Mouse (Mus musculus): ENCODE results near the gene Atpif1. TPM values are rescaled to one million over a fixed set of nuclear protein-coding genes. Genes with fewer than 3 reads are reported as not detected.

Atpif1 gene
- polyA plus RNA-seq, 1 experiment from 2014 or later: 1,097 TPM

- peaks cover 9% of the 10 kb centered on the region; the same call in 1 of the 2 replicates for H3K4me1 ChIP-seq
- H3K4me3 ChIP-seq: no peak overlapping the region
- no peak overlapping the region for H3K9ac ChIP-seq (replicated peaks)
- H3K27ac ChIP-seq (replicated peaks): no peak overlapping the region
- WGBS: 65% methylated on average over 6 of the region's 6 CpGs
- H3K36me3 ChIP-seq: no peaks in the 10 kb centered on the region
- no peaks in the 10 kb centered on the region for H3K9me3 ChIP-seq
- H3K4me2 ChIP-seq (replicated peaks): no peak overlapping the region
- ATAC-seq (replicated peaks): no peak
- no peaks in the 10 kb centered on the region for H3K27me3 ChIP-seq
Measured at GRCm38 (mm10) chr4:132505034-132505738, 28.3 kb downstream of the Atpif1 start.

DNA sequence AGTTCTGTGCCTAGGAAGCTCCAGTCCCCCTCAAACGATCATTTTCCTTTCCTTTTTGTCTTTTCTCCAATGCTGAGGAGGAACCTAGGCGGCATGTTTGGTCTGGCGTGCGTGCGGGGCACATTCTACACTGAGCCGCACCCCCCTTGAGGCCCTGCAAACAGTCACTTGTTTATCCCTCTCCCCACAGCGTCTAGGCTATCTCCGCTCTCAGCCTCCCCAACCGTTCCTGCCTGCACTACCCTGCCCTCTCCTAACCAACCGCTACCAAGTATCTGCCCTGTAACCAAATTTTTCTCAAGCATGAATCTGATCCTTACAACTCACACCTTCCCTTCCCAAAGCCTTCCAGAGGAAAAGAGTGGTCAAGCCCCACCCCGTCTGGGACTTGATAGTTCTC is 30.1 kb downstream of the Atpif1 start:
- Histone ChIP-seq H3K4me2 (replicated peaks) (no peak overlapping the region), H3K4me1 (no peaks in the 10 kb centered on the region), H3K27me3 (no peaks in the 10 kb centered on the region), H3K9ac (replicated peaks) (no peak overlapping the region), H3K9me3 (no peaks in the 10 kb centered on the region), H3K36me3 (no peaks in the 10 kb centered on the region), H3K27ac (replicated peaks) (no peak overlapping the region), H3K4me3 (no peak overlapping the region)
- WGBS: 89% methylated on average over 11 of the region's 11 CpGs
- no peak for ATAC-seq (replicated peaks)

GRCm38 (mm10) chr4:132501639-132502038 is 31.8 kb downstream of the Atpif1 start:
- 95% methylated on average over 6 of the region's 6 CpGs for WGBS
- Histone ChIP-seq H3K27ac (replicated peaks) (no peak overlapping the region), H3K4me2 (replicated peaks) (no peak overlapping the region), H3K9ac (replicated peaks) (no peak overlapping the region), H3K9me3 (no peaks in the 10 kb centered on the region), H3K4me3 (no peak overlapping the region), H3K36me3 (no peaks in the 10 kb centered on the region), H3K4me1 (no peaks in the 10 kb centered on the region), H3K27me3 (no peaks in the 10 kb centered on the region)
- no peak for ATAC-seq (replicated peaks)

- WGBS: 92% methylated on average over 20 of the region's 20 CpGs
- no peaks in the 10 kb centered on the region for H3K36me3 ChIP-seq
- no peak overlapping the region for H3K4me3 ChIP-seq
- no peak overlapping the region for H3K9ac ChIP-seq (replicated peaks)
- no peaks in the 10 kb centered on the region for H3K9me3 ChIP-seq
- no peak overlapping the region for H3K27ac ChIP-seq (replicated peaks)
- H3K27me3 ChIP-seq: no peaks in the 10 kb centered on the region
- no peak for ATAC-seq (replicated peaks)
- no peaks in the 10 kb centered on the region for H3K4me1 ChIP-seq
- H3K4me2 ChIP-seq (replicated peaks): no peak overlapping the region
Measured at GRCm38 (mm10) chr4:132494271-132494918, 39.1 kb downstream of the Atpif1 start.

- Histone ChIP-seq H3K9ac (replicated peaks) (no peak overlapping the region), H3K9me3 (no peaks in the 10 kb centered on the region), H3K27ac (replicated peaks) (no peak overlapping the region), H3K4me3 (no peak overlapping the region), H3K36me3 (no peaks in the 10 kb centered on the region), H3K27me3 (no peaks in the 10 kb centered on the region), H3K4me2 (replicated peaks) (no peak overlapping the region), H3K4me1 (no peaks in the 10 kb centered on the region)
- no peak for ATAC-seq (replicated peaks)
- WGBS: 57% methylated on average over 10 of the region's 10 CpGs
Measured at GRCm38 (mm10) chr4:132492178-132493060, 41.0 kb downstream of the Atpif1 start.

GRCm38 (mm10) chr4:132491748-132492147 is 41.7 kb downstream of the Atpif1 start:
- no peak overlapping the region for H3K4me3 ChIP-seq
- H3K9ac ChIP-seq (replicated peaks): no peak overlapping the region
- no peak overlapping the region for H3K27ac ChIP-seq (replicated peaks)
- H3K4me2 ChIP-seq (replicated peaks): no peak overlapping the region
- no peak for ATAC-seq (replicated peaks)
- H3K27me3 ChIP-seq: no peaks in the 10 kb centered on the region
- H3K9me3 ChIP-seq: no peaks in the 10 kb centered on the region
- no peaks in the 10 kb centered on the region for H3K4me1 ChIP-seq
- H3K36me3 ChIP-seq: no peaks in the 10 kb centered on the region
- 93% methylated on average over 6 of the region's 6 CpGs for WGBS

DNA sequence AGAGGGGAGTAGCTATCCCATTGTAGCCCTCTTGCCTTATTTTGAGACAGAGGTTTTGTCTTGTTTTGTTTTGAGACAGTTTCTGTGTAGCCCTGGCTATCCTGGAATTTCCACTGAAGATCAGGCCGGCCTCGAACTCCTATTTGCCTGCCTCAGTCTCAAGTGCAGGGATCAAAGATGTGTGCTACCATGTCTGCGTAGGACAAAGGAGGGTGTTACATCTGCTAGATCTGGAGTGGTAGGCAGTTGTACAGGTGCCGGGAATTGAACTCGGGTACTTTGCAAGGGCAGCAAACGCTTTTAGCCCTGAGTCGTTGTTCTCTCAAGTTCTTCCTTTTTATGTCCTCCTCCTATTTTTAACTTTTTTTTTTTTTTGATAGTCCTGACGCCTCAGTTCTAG is 42.4 kb downstream of the Atpif1 start:
- H3K4me3 ChIP-seq: no peak overlapping the region
- 92% methylated on average over 8 of the region's 8 CpGs for WGBS

DNA sequence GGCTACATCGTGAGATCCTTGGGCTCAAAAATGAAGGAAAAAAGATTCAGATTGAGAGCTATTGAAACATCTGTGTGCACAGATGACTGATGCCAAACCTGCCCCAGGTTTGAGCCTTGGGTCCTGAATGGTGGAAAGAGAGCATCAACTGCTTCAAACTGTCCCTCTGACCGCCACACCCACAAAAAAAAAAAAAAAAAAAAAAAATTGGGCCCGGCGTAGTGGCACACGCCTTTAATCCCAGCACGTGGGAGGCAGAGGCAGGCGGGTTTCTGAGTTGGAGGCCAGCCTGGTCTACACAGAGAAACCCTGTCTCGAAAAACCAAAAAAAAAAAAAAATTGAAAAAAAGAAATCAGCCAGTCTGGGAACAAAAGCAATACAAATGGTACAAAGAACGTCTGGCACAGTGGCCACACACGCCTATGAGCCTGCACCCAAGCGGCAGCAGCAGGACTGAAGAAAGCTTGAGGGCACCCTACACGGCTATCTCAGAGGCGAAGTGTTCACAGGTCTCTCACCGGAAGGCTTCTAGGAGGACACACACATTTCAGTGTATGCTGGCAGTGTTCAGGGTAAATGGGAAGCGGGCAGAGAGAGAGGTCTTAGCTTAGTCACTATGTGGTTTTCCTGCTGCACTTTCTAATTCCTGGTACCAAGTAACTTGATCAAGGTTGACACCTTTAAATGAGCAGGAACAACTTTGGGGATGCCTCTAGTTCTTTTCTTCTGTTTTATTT is 43.0 kb downstream of the Atpif1 start:
- H3K4me3 ChIP-seq: no peak overlapping the region
- H3K9me3 ChIP-seq: no peaks in the 10 kb centered on the region
- H3K9ac ChIP-seq (replicated peaks): no peak overlapping the region
- H3K4me1 ChIP-seq: no peaks in the 10 kb centered on the region
- WGBS: 90% methylated on average over 15 of the region's 15 CpGs
- ATAC-seq (replicated peaks): no peak
- no peak overlapping the region for H3K27ac ChIP-seq (replicated peaks)
- no peak overlapping the region for H3K4me2 ChIP-seq (replicated peaks)
- H3K27me3 ChIP-seq: no peaks in the 10 kb centered on the region
- no peaks in the 10 kb centered on the region for H3K36me3 ChIP-seq

More for the DNA sequence above, 42.4 kb downstream of the Atpif1 start:
- Histone ChIP-seq H3K9me3 (no peaks in the 10 kb centered on the region), H3K4me1 (no peaks in the 10 kb centered on the region), H3K27me3 (no peaks in the 10 kb centered on the region), H3K27ac (replicated peaks) (no peak overlapping the region), H3K4me2 (replicated peaks) (no peak overlapping the region), H3K36me3 (no peaks in the 10 kb centered on the region), H3K9ac (replicated peaks) (no peak overlapping the region)
- no peak for ATAC-seq (replicated peaks)

GRCm38 (mm10) chr4:132488976-132489375 is 44.5 kb downstream of the Atpif1 start:
- ATAC-seq (replicated peaks): no peak
- H3K36me3 ChIP-seq: no peaks in the 10 kb centered on the region
- H3K4me1 ChIP-seq: no peaks in the 10 kb centered on the region
- H3K4me3 ChIP-seq: no peak overlapping the region
- no peaks in the 10 kb centered on the region for H3K27me3 ChIP-seq
- WGBS: 86% methylated on average over 6 of the region's 6 CpGs
- H3K9me3 ChIP-seq: no peaks in the 10 kb centered on the region
- no peak overlapping the region for H3K27ac ChIP-seq (replicated peaks)
- no peak overlapping the region for H3K4me2 ChIP-seq (replicated peaks)
- H3K9ac ChIP-seq (replicated peaks): no peak overlapping the region

DNA sequence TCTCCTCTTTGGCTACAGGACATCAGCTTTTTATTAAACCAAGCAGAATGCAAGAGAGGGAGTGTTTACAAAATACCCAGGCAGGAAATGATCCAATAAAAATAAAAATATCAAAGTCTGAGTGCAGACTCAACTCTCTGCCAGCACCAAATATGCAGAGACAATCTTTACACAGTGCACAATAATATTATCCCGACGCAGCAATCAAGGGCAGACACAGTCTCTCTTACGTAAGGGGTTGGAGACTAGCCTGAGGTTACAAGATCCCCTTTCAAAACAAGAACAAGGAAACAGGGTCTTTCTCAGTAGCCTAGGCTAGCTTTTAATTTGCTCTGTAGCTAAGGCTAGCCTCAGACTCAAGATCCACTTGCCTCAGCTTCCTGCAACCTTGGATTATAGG is 44.9 kb downstream of the Atpif1 start:
- Histone ChIP-seq H3K4me1 (no peaks in the 10 kb centered on the region), H3K4me2 (replicated peaks) (no peak overlapping the region), H3K36me3 (no peaks in the 10 kb centered on the region), H3K27ac (replicated peaks) (no peak overlapping the region), H3K9ac (replicated peaks) (no peak overlapping the region), H3K4me3 (no peak overlapping the region), H3K27me3 (no peaks in the 10 kb centered on the region), H3K9me3 (no peaks in the 10 kb centered on the region)
- 88% methylated on average over 3 of the region's 3 CpGs for WGBS
- no peak for ATAC-seq (replicated peaks)

DNA sequence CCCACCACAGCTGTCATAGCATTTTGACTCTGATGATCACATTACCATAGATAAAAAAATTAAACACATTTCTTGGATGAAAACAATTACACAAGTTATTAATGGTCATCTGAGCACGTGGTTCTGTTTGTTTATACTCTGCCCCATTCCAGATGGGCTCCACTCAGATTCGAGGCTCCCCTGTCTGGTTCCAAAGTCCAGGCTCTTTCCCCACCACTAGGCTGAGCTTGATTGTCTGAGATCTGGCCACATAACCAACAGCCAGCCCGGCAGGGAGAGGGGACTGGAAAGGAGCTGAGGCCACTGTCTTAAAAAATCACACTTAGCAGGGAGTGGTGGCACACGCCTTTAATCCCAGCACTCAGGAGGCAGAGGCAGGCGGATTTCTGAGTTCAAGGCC is 48.6 kb downstream of the Atpif1 start:
- WGBS: 75% methylated on average over 5 of the region's 5 CpGs
- ATAC-seq (replicated peaks): no peak
- no peaks in the 10 kb centered on the region for H3K4me1 ChIP-seq

GRCm38 (mm10) chr4:132484231-132484630 is 49.2 kb downstream of the Atpif1 start:
- 77% methylated on average over 4 of the region's 4 CpGs for WGBS
- Histone ChIP-seq H3K36me3 (no peaks in the 10 kb centered on the region), H3K4me3 (no peak overlapping the region), H3K9ac (replicated peaks) (no peak overlapping the region), H3K9me3 (no peaks in the 10 kb centered on the region), H3K27ac (replicated peaks) (no peak overlapping the region), H3K27me3 (no peaks in the 10 kb centered on the region), H3K4me2 (replicated peaks) (no peak overlapping the region), H3K4me1 (no peaks in the 10 kb centered on the region)
- ATAC-seq (replicated peaks): no peak

More for the DNA sequence above, 48.6 kb downstream of the Atpif1 start:
- no peaks in the 10 kb centered on the region for H3K27me3 ChIP-seq
- no peak overlapping the region for H3K4me2 ChIP-seq (replicated peaks)
- no peaks in the 10 kb centered on the region for H3K36me3 ChIP-seq
- no peak overlapping the region for H3K9ac ChIP-seq (replicated peaks)
- H3K9me3 ChIP-seq: no peaks in the 10 kb centered on the region
- no peak overlapping the region for H3K27ac ChIP-seq (replicated peaks)
- H3K4me3 ChIP-seq: no peak overlapping the region
